Mouse (Mus musculus): ENCODE data around the gene B230104I21Rik.

GRCm38 (mm10) chr4:154394123-154394722 is 58.3 kb downstream of the B230104I21Rik start:
- TF ChIP-seq TAL1 (IDR thresholded peaks at IDR 0.05; ENCODE audit: low read length) (no peak), GATA1 (IDR thresholded peaks at IDR 0.05; ENCODE audit: low read length) (no peak)

Measured in erythroblast, embryonic 14.5 days (primary cell).